Mouse (Mus musculus): ENCODE results near the gene Gapdhs. TPM values are rescaled to one million over a fixed set of nuclear protein-coding genes. Genes with fewer than 3 reads are reported as not detected.
"Not testable (repeated sequence)": the region's sequence is repeated elsewhere in the genome, so short reads cannot be mapped to it uniquely, and the experiment has no call there.

Gapdhs gene
- polyA plus RNA-seq, 1 experiment from 2014 or later = 0.46 TPM

DNA sequence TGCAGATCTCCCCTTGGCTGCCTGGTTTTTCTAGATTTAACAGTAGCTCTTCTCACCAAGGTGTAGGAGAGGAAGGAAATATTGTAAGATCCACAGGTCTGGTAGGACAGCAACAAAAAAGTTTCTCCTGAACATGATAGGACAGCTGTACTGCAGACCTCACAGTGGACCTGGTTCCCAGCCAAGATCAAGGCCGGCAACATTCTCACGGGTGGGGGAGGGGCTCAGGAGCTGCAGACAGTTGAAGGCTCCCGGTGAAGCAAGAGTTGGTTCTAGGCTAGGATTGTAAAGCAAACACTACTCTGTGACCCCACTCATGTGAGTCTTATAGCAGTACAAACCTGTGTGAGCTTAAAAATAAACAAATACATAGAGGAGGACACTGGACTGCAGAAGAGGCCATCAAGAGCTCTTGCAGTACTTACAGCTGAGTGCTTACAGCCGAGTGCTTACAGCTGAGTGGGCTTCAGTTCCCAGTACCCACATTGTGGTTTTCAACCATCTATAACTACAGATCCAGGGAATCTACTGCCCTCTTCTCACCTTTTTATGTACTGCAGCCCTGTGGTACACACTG, 629 bp upstream of the Gapdhs start:
- no peak for DNase-seq (ENCODE audit: low read depth, low spot score)
- in situ Hi-C loops (cut with MboI; ENCODE audit: low pct_unique_long_range_greater_than_20kb) = no loop called here
- H3K27me3 ChIP-seq = no peaks in the 10 kb centered on the region
- ATAC-seq = no peak
- ChIA-PET CTCF (interaction anchor here (4.3 kb wide), 1 partner anchor 13 kb away, joined by 19 read pairs; the partner anchor contains the start of gene Tmem147), POLR2A (no interaction called here)
- no peak for TF ChIP-seq CTCF (IDR thresholded peaks at IDR 0.05)

- DNase-seq (ENCODE audit: low read depth, low spot score); ATAC-seq; CTCF ChIA-PET; in situ Hi-C loops (cut with MboI; ENCODE audit: low pct_unique_long_range_greater_than_20kb); H3K27me3 ChIP-seq; POLR2A ChIA-PET: not testable (repeated sequence)
These were observed 911 bp downstream of the Gapdhs start for GRCm38 (mm10) chr7:30742570-30742969.

GRCm38 (mm10) chr7:30736211-30736610, 7.3 kb downstream of the Gapdhs start:
- ChIA-PET CTCF (interaction anchor here (0.6 kb wide), 1 partner anchor 9 kb away, joined by 3 read pairs; no protein-coding TSS in a partner anchor), POLR2A (no interaction called here)
- no peak for DNase-seq (ENCODE audit: low read depth, low spot score)
- in situ Hi-C loops (cut with MboI; ENCODE audit: low pct_unique_long_range_greater_than_20kb) = no loop called here
- no peak for TF ChIP-seq CTCF (IDR thresholded peaks at IDR 0.05)
- H3K27me3 ChIP-seq = no peaks in the 10 kb centered on the region
- ATAC-seq = no peak

DNA sequence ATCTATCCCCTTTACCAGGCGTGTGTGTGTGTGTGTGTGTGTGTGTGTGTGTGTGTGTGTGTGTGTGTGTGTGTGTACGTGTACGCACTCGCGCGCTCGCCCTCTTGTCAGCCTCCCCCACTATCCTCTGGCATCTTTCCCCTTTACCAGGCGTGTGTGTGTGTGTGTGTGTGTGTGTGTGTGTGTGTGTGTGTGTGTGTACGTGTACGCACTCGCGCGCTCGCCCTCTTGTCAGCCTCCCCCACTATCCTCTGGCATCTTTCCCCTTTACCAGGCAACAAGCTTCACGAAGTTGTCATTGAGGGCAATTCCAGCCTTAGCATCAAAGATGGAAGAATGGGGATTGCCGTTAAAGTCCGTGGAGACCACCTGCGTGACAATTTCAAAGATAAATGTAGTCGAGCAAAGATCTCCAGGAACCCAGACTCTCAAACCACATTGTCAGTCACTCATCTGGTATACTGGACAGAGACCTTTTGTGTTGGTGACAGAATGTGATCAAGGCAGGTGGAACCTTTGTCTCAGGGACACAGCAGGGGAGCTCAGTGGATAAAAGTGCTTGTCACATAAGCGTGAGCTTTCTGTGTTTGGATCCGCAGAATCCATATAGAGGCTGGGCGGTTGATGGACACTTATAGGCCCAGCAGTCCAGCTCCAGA, 13.3 kb downstream of the Gapdhs start:
- H3K27me3 ChIP-seq; in situ Hi-C loops (cut with MboI; ENCODE audit: low pct_unique_long_range_greater_than_20kb); DNase-seq (ENCODE audit: low read depth, low spot score); ATAC-seq: not testable (repeated sequence)
- POLR2A ChIA-PET = interaction anchor here (0.5 to 1.5 kb wide), 3 partner anchors 20 to 252 kb away, joined by 3 to 4 read pairs (median 4); no protein-coding TSS in a partner anchor
- CTCF ChIA-PET = interaction anchor here (3.6 kb wide), 1 partner anchor 16 kb away, joined by 19 read pairs; no protein-coding TSS in a partner anchor

- no peaks in the 10 kb centered on the region for H3K27me3 ChIP-seq
- in situ Hi-C loops (cut with MboI; ENCODE audit: low pct_unique_long_range_greater_than_20kb) = no loop called here
- ChIA-PET POLR2A (interaction anchor here (0.6 kb wide), 2 partner anchors 14 to 251 kb away, joined by 3 read pairs; no protein-coding TSS in a partner anchor), CTCF (interaction anchor here (3.6 kb wide), 1 partner anchor 16 kb away, joined by 19 read pairs; no protein-coding TSS in a partner anchor)
- TF ChIP-seq CTCF (IDR thresholded peaks at IDR 0.05) = no peak
- ATAC-seq (peak; percentile 90), DNase-seq (ENCODE audit: low read depth, low spot score) (peak; percentile 70)
These were observed 14.0 kb downstream of the Gapdhs start, which contains the start of gene Tmem147 for GRCm38 (mm10) chr7:30729396-30730063. TSS of gene Tmem147 (minus strand) at chr7:30729540.

DNA sequence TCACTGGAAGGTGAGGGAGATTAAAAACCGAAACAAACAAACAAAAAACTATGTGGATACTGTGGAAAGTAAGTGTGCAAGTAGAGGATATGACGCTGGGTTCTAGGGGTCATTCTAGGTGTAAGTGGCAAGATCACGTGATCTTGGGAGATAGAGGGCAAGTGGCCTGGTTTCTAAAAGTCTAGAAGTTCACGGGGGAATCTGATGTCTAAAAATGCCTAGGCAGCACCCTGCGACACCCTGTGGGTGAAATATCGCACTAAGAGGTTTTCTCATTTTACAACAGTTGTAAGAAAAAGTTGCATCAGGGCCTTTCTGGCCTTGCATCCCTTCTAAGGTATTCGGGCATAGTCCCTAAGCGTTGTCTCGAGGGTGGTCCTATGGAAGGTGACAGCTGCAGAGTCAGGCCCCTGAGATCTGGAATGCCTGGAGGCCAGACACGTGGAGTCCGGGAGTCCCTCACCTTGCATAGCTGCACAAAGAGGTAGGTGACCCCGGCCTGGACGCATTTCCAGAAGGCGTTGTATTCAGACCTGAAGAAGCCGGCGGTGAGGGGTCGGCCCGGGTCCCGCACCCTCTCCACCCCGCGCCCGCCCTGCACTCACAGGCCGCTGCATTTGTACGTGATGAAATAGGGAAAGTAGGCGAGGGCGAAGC, 14.6 kb downstream of the Gapdhs start:
- ATAC-seq = peak; percentile 9
- ChIA-PET POLR2A (interaction anchor here (0.6 kb wide), 1 partner anchor 13 kb away, joined by 3 read pairs; no protein-coding TSS in a partner anchor), CTCF (interaction anchor here (3.6 kb wide), 1 partner anchor 17 kb away, joined by 19 read pairs; no protein-coding TSS in a partner anchor)
- TF ChIP-seq CTCF (IDR thresholded peaks at IDR 0.05) = no peak
- in situ Hi-C loops (cut with MboI; ENCODE audit: low pct_unique_long_range_greater_than_20kb) = no loop called here
- H3K27me3 ChIP-seq = no peaks in the 10 kb centered on the region
- no peak for DNase-seq (ENCODE audit: low read depth, low spot score)

GRCm38 (mm10) chr7:30728214-30728613, 15.3 kb downstream of the Gapdhs start:
- no peak for TF ChIP-seq CTCF (IDR thresholded peaks at IDR 0.05)
- no peaks in the 10 kb centered on the region for H3K27me3 ChIP-seq
- ChIA-PET CTCF (no interaction called here), POLR2A (no interaction called here)
- ATAC-seq (no peak), DNase-seq (ENCODE audit: low read depth, low spot score) (no peak)
- in situ Hi-C loops (cut with MboI; ENCODE audit: low pct_unique_long_range_greater_than_20kb) = no loop called here

DNA sequence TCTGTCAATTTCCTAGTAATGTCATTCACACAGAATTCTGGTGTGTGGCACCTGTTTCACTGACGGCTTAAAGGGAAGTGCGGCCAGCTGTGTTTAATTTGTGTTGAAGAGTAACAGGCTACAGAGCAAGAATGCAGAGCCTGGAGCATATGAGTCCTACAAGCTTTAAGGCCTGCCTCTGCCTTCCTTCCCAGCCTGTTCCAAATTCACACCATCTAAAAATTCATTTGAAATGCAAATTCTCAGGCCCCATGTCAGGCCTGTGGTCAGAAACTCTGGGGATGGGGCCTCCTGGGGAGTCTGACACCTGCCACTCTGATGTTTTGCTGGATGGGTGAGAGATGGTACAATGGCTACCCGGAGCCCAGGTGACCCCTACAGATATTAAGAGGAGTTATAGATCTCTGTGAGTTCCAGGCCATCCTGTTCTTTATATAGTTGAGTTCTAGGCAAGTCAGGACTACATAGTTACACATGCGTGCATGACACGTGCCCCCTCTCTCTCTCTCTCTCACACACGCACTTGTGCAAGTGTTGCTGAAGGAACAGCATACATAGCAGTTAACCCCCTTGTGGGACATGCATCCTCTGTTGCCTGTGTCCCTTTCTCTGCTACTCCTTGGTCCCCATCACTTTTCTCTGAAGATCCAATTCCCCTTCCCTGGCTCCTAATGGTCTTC, 20.1 kb downstream of the Gapdhs start:
- CTCF ChIA-PET = no interaction called here
- DNase-seq (ENCODE audit: low read depth, low spot score) (no peak), ATAC-seq (no peak)
- no peak for TF ChIP-seq CTCF (IDR thresholded peaks at IDR 0.05)
- POLR2A ChIA-PET = no interaction called here
- no peaks in the 10 kb centered on the region for H3K27me3 ChIP-seq
- in situ Hi-C loops (cut with MboI; ENCODE audit: low pct_unique_long_range_greater_than_20kb) = no loop called here

DNA sequence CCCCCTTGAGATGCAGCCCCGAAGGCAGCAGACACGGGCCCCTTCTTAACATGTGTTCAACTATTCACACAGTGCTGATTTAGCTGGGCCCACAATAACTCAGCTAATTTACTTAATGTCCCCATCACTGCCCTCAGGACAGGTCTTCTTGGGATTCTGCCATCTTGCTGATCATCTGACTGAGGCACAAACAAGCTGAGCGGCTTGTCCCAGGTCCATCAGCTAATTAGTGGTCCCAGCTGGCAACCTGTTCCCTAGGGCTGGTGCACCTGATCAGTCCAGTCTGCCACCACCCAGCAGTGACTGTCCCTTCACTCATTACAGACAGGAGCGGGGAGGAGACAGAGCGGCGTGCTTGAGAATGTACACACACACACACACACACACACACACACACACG, 22.2 kb downstream of the Gapdhs start:
- POLR2A ChIA-PET = no interaction called here
- in situ Hi-C loops (cut with MboI; ENCODE audit: low pct_unique_long_range_greater_than_20kb) = no loop called here

DNA sequence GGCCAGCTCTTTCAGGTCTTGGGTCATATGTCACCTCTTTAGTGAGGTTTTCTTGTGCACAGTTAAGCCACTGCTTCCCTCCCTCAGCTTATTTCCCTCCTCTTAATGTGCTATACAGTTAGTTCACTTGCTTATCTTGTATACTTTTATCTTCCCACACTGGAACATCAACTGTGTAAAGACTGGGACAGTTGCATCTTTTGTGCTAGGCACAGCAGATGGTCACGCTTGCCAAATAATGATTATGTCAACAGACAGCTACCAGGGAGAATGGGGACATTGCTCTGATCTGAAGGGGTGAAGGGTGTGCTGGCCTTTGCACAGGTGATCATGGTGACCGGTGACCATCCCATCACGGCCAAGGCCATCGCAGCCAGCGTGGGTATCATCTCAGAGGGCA, 23.8 kb downstream of the Gapdhs start:
- ChIA-PET CTCF (no interaction called here), POLR2A (no interaction called here)
- DNase-seq (ENCODE audit: low read depth, low spot score) (no peak), ATAC-seq (no peak)
- TF ChIP-seq CTCF (IDR thresholded peaks at IDR 0.05) = no peak
- H3K27me3 ChIP-seq = peaks cover 16% of the 10 kb centered on the region
- in situ Hi-C loops (cut with MboI; ENCODE audit: low pct_unique_long_range_greater_than_20kb) = no loop called here

More for the DNA sequence above, 22.2 kb downstream of the Gapdhs start:
- TF ChIP-seq CTCF (IDR thresholded peaks at IDR 0.05) = no peak
- H3K27me3 ChIP-seq = peaks cover 7% of the 10 kb centered on the region
- CTCF ChIA-PET = no interaction called here
- no peak for ATAC-seq
- no peak for DNase-seq (ENCODE audit: low read depth, low spot score)
